Mouse (Mus musculus): ENCODE measurements around the gene Gm3676.
"Not testable (repeated sequence)": the region's sequence is repeated elsewhere in the genome, so short reads cannot be mapped to it uniquely, and the experiment has no call there.

Gm3676 gene

GRCm38 (mm10) chr14:41646387-41646786, at the start of gene Gm3676:
Gene Gm3676, minus strand, starts transcription at chr14:41646487.
- DNase-seq (ENCODE audit: low spot score in 2 of 2): not testable (repeated sequence)

- DNase-seq (ENCODE audit: low spot score in 2 of 2): peak in 1 of 2 experiments; percentile 11
These were observed 1.9 kb upstream of the Gm3676 start for GRCm38 (mm10) chr14:41648176-41648575.

- DNase-seq (ENCODE audit: low spot score in 2 of 2): not testable (repeated sequence)
These were observed 16.1 kb downstream of the Gm3676 start for GRCm38 (mm10) chr14:41630144-41630543.

- not testable (repeated sequence) for DNase-seq (ENCODE audit: low spot score in 2 of 2)
These were observed 21.8 kb downstream of the Gm3676 start, which contains the start of gene Gm3072 for GRCm38 (mm10) chr14:41624512-41624911. Gene Gm3072, minus strand, starts transcription at chr14:41624612.

- peak in 1 of 2 experiments; percentile 2 for DNase-seq (ENCODE audit: low spot score in 2 of 2)
These were observed 23.8 kb downstream of the Gm3676 start for GRCm38 (mm10) chr14:41622535-41622934.

GRCm38 (mm10) chr14:41610690-41611089, 35.6 kb downstream of the Gm3676 start:
- not testable (repeated sequence) for DNase-seq (ENCODE audit: low spot score in 2 of 2)

GRCm38 (mm10) chr14:41600935-41601334, 45.4 kb downstream of the Gm3676 start:
- not testable (repeated sequence) for DNase-seq (ENCODE audit: low spot score in 2 of 2)

Data from left cerebral cortex, adult 9 months (tissue).